Mouse (Mus musculus) stomach, embryonic 15.5 days (tissue): ENCODE data around the gene Nipbl. TPM values are rescaled to one million over a fixed set of nuclear protein-coding genes. Genes with fewer than 3 reads are reported as not detected.

Source experiments
- ATAC-seq: fragments of 200-750 bp; cut with Nextera tagmentation; 2 replicates; pipeline ENCODE4 v1.8.0; 2017; ENCODE audit warnings: low read depth, moderate number of reproducible peaks, moderate TSS enrichment; ENCODE audit not compliant: insufficient read depth, low FRiP score
- H3K27ac ChIP-seq: fragments of 300-500 bp; sonication (generic); 2 replicates; pipeline ENCODE4 v1.5.1; 2015; ENCODE audit warnings: mild to moderate bottlenecking, inconsistent platforms
- H3K27me3 ChIP-seq: fragments of 300-500 bp; sonication (generic); replicated peaks from 2 replicates; pipeline ENCODE4 v1.6.1; 2015; ENCODE audit warnings: inconsistent platforms
- H3K36me3 ChIP-seq: fragments of 300-500 bp; sonication (generic); 2 replicates; pipeline ENCODE4 v1.6.1; 2015; ENCODE audit warnings: inconsistent platforms
- H3K4me1 ChIP-seq: fragments of 300-500 bp; sonication (generic); 2 replicates; pipeline ENCODE4 v1.6.1; 2015; ENCODE audit warnings: inconsistent platforms
- H3K4me2 ChIP-seq: fragments of 300-500 bp; sonication (generic); 2 replicates; pipeline ENCODE4 v1.6.1; 2015; ENCODE audit warnings: mild to moderate bottlenecking, inconsistent platforms
- H3K4me3 ChIP-seq: fragments of 300-500 bp; sonication (generic); replicated peaks from 2 replicates; pipeline ENCODE4 v1.5.1; 2015; ENCODE audit warnings: inconsistent platforms
- H3K9ac ChIP-seq: fragments of 300-500 bp; sonication (generic); 2 replicates; pipeline ENCODE4 v1.6.1; 2015; ENCODE audit warnings: inconsistent platforms
- H3K9me3 ChIP-seq: fragments of 300-500 bp; sonication (generic); 2 replicates; pipeline ENCODE4 v1.6.1; 2016; ENCODE audit warnings: inconsistent platforms
- WGBS: fragments of 180-500 bp; shearing (Covaris S2); methylation state at CpG from one replicate; pipeline ENCODE4 v1.1.7; 2015; 5-methylcytosine and 5-hydroxymethylcytosine counted together
- polyA plus RNA-seq: library from polyadenylated mRNA; unstranded; fragments of >200 nt; fragmentation: Nextera tagmentation; extraction: Ambion mirVana; gene quantifications from 2 replicates; pipeline ENCODE4 v1.2.1, GENCODE M21; 2015

The Nipbl gene
- polyA plus RNA-seq, 1 experiment from 2014 or later, result 16.6 TPM

- H3K27me3 ChIP-seq, result no peaks in the 10 kb centered on the region
- H3K4me3 ChIP-seq, result peak overlapping the region; percentile 89
- no peaks in the 10 kb centered on the region for H3K9me3 ChIP-seq
- peak overlapping the region; percentile 100 for H3K27ac ChIP-seq
- peak overlapping the region; percentile 95 for H3K4me2 ChIP-seq
- H3K4me1 ChIP-seq, result 0 out of 2 replicates have a peak, but pooled peaks cover 8% of the 10 kb centered on the region
- WGBS, result 0% methylated on average over 19 of the region's 19 CpGs
- H3K36me3 ChIP-seq, result no peaks in the 10 kb centered on the region
- H3K9ac ChIP-seq, result peak overlapping the region; percentile 25
- ATAC-seq, result peak; percentile 8; the same call in 1 of the 2 replicates
Observed at GRCm38 (mm10) chr15:8445951-8446419, 1.7 kb upstream of the Nipbl start.

GRCm38 (mm10) chr15:8444890-8445597 lies 781 bp upstream of the Nipbl start:
- Histone ChIP-seq H3K4me2 (peak overlapping the region; percentile 95), H3K4me3 (peak overlapping the region; percentile 89), H3K27me3 (no peaks in the 10 kb centered on the region), H3K9me3 (no peaks in the 10 kb centered on the region), H3K9ac (peak overlapping the region; percentile 82), H3K4me1 (0 out of 2 replicates have a peak, but pooled peaks cover 8% of the 10 kb centered on the region), H3K36me3 (no peaks in the 10 kb centered on the region), H3K27ac (peak overlapping the region; percentile 100)
- ATAC-seq, result peak; percentile 74
- under 1% methylated on average over 43 of the region's 57 CpGs for WGBS

- Histone ChIP-seq H3K4me2 (peak overlapping the region; percentile 84), H3K27me3 (no peaks in the 10 kb centered on the region), H3K9me3 (no peaks in the 10 kb centered on the region), H3K36me3 (no peaks in the 10 kb centered on the region), H3K27ac (peak overlapping the region; percentile 100), H3K9ac (peak overlapping the region; percentile 87), H3K4me1 (0 out of 2 replicates have a peak, but pooled peaks cover 8% of the 10 kb centered on the region), H3K4me3 (peak overlapping the region; percentile 89)
- WGBS, result under 1% methylated on average over 40 of the region's 40 CpGs
- peak; percentile 48 for ATAC-seq
Observed at GRCm38 (mm10) chr15:8443168-8443925, 916 bp downstream of the Nipbl start.

DNA sequence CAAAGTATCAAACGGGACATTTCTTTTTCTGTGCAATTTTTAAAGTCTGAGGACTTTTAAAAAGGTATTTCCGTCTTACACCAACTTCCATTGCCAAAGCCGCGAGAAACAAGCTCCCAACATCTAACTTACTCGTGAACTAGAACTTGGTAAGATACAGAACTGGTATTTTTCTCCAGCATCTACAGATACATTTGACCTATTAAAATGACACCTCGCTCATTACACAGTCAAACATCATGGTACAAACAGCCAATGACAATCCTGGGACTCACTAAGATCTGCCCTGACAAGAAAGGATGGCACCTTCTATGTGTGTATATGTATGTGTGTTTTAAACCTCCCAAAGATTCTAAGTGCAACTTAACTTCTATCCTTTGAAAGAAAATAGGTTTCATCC lies 1.5 kb downstream of the Nipbl start:
- H3K4me1 ChIP-seq, result 0 out of 2 replicates have a peak, but pooled peaks cover 8% of the 10 kb centered on the region
- no peaks in the 10 kb centered on the region for H3K36me3 ChIP-seq
- peak overlapping the region; percentile 84 for H3K4me2 ChIP-seq
- 0% methylated on average over 6 of the region's 6 CpGs for WGBS
- ATAC-seq, result no peak
- peak overlapping the region; percentile 89 for H3K4me3 ChIP-seq
- H3K27me3 ChIP-seq, result no peaks in the 10 kb centered on the region
- no peaks in the 10 kb centered on the region for H3K9me3 ChIP-seq
- H3K27ac ChIP-seq, result no peak overlapping the region
- H3K9ac ChIP-seq, result peak overlapping the region; percentile 2; the same call in 1 of the 2 replicates

DNA sequence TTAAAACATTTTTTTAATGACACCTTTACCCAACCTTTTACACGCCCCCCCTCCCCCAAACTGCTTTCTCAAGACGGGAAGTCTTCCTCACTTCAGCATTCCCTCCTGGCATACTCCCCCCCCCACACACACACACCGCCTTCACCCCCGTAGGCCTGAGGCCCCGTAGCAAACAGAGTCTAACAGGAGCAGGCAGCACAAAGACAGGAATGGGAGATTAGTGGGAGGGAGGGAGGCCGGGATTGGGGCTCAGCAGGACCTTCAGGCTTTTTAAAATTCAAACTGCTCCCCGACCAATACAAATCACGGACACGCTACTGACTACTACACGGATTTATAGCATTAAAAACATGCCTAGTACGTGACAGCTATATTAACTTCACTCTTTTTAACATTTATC lies 2.1 kb downstream of the Nipbl start:
- H3K4me3 ChIP-seq, result peak overlapping the region; percentile 89
- peak overlapping the region; percentile 84 for H3K4me2 ChIP-seq
- H3K4me1 ChIP-seq, result 0 out of 2 replicates have a peak, but pooled peaks cover 4% of the 10 kb centered on the region
- H3K9me3 ChIP-seq, result no peaks in the 10 kb centered on the region
- peak overlapping the region; percentile 18; the same call in 1 of the 2 replicates for H3K27ac ChIP-seq
- H3K36me3 ChIP-seq, result no peaks in the 10 kb centered on the region
- 2% methylated on average over 11 of the region's 11 CpGs for WGBS
- H3K27me3 ChIP-seq, result no peaks in the 10 kb centered on the region
- no peak for ATAC-seq
- peak overlapping the region; percentile 49 for H3K9ac ChIP-seq

DNA sequence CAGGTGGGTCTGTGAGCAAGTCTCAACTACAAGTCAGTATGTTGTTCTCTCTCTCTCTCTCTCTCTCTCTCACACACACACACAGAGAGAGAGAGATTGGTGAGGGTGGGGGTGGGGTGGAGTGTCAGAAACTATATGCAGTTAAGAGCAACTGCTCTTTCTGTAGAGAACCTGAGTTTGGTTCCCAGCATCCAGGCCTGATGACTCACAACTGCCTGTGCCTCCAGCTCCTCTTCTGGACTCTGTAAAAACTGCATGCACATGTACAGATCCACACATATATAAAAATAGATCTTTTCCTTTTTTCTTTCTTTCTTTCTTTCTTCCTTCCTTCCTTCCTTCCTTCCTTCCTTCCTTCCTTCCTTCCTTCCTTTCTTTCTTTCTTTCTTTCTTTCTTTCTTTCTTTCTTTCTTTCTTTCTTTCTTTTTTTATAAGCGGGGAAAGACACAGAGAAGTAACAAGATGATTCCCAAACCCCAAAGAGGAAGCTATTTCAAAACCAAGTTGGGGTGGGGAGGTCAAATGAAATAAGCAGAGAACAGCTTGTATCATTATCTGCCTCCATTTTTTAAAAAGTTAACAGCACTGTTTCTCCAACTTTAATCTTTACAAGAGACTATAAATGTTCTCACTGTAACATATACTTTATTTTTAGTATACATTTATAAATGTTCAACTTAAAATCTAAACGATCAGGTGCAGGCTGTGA lies 10.9 kb downstream of the Nipbl start:
- Histone ChIP-seq H3K9me3 (no peaks in the 10 kb centered on the region), H3K36me3 (no peaks in the 10 kb centered on the region), H3K4me1 (no peaks in the 10 kb centered on the region), H3K27ac (no peak overlapping the region), H3K27me3 (no peaks in the 10 kb centered on the region), H3K4me3 (no peak overlapping the region), H3K9ac (no peak overlapping the region), H3K4me2 (no peak overlapping the region)
- no peak for ATAC-seq
- WGBS, result 77% methylated on average over 2 of the region's 2 CpGs

- no peak overlapping the region for H3K4me3 ChIP-seq
- 94% methylated on average over 2 of the region's 2 CpGs for WGBS
- no peaks in the 10 kb centered on the region for H3K27me3 ChIP-seq
- no peak overlapping the region for H3K9ac ChIP-seq
- H3K9me3 ChIP-seq, result no peaks in the 10 kb centered on the region
- ATAC-seq, result no peak
- H3K4me2 ChIP-seq, result no peak overlapping the region
- no peaks in the 10 kb centered on the region for H3K36me3 ChIP-seq
- no peak overlapping the region for H3K27ac ChIP-seq
- H3K4me1 ChIP-seq, result no peaks in the 10 kb centered on the region
Observed at GRCm38 (mm10) chr15:8432534-8432933, 11.7 kb downstream of the Nipbl start.

GRCm38 (mm10) chr15:8429502-8429901 lies 14.8 kb downstream of the Nipbl start:
- H3K4me2 ChIP-seq, result no peak overlapping the region
- H3K4me3 ChIP-seq, result no peak overlapping the region
- H3K27me3 ChIP-seq, result no peaks in the 10 kb centered on the region
- H3K9me3 ChIP-seq, result no peaks in the 10 kb centered on the region
- no peak overlapping the region for H3K27ac ChIP-seq
- WGBS, result 71% methylated on average over 5 of the region's 5 CpGs
- H3K4me1 ChIP-seq, result no peaks in the 10 kb centered on the region
- no peak overlapping the region for H3K9ac ChIP-seq
- H3K36me3 ChIP-seq, result no peaks in the 10 kb centered on the region
- ATAC-seq, result no peak

DNA sequence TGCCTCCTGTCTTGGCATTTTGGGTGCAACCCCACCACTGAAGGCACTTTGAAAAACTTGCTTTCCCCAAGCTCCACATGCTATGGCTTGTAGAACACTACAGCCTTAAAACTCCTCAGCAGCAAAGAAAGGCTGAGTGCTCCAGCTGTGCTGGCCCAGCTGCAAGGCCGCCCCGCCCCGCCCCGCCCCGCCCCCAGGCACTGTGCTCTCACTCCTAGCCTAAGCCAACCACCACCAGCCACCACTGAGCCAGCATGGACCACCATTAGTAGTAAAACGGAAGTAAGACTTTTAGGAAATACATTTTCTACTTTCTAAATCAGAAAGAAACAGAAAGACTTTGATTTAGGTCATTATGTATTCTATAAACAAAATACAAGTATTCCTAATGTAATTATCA lies 23.4 kb downstream of the Nipbl start:
- Histone ChIP-seq H3K4me3 (no peak overlapping the region), H3K9ac (no peak overlapping the region), H3K4me2 (no peak overlapping the region), H3K36me3 (no peaks in the 10 kb centered on the region), H3K27ac (no peak overlapping the region), H3K9me3 (no peaks in the 10 kb centered on the region), H3K4me1 (no peaks in the 10 kb centered on the region), H3K27me3 (no peaks in the 10 kb centered on the region)
- ATAC-seq, result no peak
- 37% methylated on average over 6 of the region's 6 CpGs for WGBS

GRCm38 (mm10) chr15:8416500-8417138 lies 27.6 kb downstream of the Nipbl start:
- no peak for ATAC-seq
- no peaks in the 10 kb centered on the region for H3K4me1 ChIP-seq
- no peak overlapping the region for H3K4me3 ChIP-seq
- no peak overlapping the region for H3K27ac ChIP-seq
- 73% methylated on average over 4 of the region's 4 CpGs for WGBS
- no peaks in the 10 kb centered on the region for H3K36me3 ChIP-seq
- H3K27me3 ChIP-seq, result no peaks in the 10 kb centered on the region
- H3K4me2 ChIP-seq, result no peak overlapping the region
- no peaks in the 10 kb centered on the region for H3K9me3 ChIP-seq
- no peak overlapping the region for H3K9ac ChIP-seq

GRCm38 (mm10) chr15:8413356-8413755 lies 30.9 kb downstream of the Nipbl start:
- Histone ChIP-seq H3K36me3 (no peaks in the 10 kb centered on the region), H3K9me3 (no peaks in the 10 kb centered on the region), H3K27ac (no peak overlapping the region), H3K4me3 (no peak overlapping the region), H3K9ac (no peak overlapping the region), H3K4me2 (no peak overlapping the region), H3K4me1 (no peaks in the 10 kb centered on the region), H3K27me3 (no peaks in the 10 kb centered on the region)
- no peak for ATAC-seq
- 83% methylated on average over 3 of the region's 3 CpGs for WGBS
